Mouse (Mus musculus) kidney, adult 11 months (tissue): Measurements from ENCODE around the gene Tbc1d10a.
"Not testable (repeated sequence)": the region's sequence is repeated elsewhere in the genome, so short reads cannot be mapped to it uniquely, and the experiment has no call there.

Source experiments
- DNase-seq: peaks from one replicate; pipeline ENCODE4 v3.0.0; 2022

Gene Tbc1d10a

DNA sequence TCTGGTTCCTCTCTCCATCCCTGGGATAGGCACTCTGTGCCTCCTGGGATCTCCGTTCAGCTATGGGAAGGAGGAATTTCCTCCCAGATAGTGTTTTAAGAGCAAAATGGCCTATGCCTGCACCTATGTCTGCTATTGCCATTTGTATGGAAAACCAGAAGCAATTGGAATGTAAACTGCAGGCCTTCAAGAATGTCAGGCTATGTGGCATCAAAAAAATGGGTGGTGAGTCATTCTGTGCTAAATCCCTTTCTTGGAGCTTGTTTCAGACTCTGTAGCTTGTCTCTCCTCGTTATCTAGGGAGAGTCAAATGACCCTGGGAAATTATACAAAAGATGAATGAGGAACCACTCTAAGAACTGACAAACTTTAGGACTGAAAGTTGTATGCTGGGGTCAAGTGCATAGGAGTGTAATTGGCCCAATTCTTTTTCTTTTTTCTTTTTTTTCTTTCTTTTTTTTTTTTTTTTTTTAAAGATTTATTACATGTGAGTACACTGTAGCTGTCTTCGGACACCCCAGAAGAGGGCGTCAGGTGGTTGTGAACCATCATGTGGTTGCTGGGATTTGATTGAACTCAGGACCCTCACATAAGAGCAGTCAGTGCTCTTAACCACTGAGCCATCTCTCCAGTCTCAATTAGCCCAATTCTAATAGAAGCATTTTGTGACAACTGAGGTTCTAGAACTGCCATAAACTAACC is 2.2 kb upstream of the Tbc1d10a start:
- no peak for DNase-seq

DNA sequence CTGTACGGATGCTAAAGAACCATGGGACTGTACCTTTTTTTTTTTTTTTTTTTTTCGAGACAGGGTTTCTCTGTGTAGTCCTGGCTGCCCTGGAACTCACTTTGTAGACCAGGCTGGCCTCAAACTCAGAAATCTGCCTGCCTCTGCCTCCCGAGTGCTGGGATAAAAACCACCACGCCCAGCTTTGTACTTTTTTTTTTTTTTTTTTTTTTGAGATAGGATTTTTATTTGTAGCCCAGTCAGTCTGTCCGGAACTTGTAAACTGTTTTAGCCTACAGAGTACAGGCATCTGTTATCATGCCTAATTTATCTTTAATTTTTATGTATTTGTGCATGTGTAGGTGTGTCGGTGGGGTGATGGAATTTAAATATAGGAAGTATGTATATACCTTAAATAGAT is 1.1 kb upstream of the Tbc1d10a start:
- not testable (repeated sequence) for DNase-seq

DNA sequence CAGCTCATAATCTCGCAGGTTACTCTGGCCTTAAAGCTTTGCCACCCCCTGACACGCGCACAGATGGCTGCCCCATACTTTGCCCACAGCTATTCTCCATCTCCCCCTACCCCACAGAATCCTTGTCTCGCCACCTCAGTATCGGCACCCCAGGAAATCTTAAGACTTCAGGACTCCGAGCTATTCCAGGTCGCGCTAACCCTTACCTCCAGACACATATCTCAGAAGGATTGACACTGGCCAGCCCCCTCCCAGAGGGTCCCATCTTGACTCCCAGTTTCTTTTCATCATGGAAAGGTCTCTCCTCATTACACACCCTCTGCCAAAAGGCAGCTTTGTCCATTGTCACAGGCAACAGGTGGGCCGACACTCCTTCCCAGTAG is 720 bp downstream of the Tbc1d10a start:
- no peak for DNase-seq

DNA sequence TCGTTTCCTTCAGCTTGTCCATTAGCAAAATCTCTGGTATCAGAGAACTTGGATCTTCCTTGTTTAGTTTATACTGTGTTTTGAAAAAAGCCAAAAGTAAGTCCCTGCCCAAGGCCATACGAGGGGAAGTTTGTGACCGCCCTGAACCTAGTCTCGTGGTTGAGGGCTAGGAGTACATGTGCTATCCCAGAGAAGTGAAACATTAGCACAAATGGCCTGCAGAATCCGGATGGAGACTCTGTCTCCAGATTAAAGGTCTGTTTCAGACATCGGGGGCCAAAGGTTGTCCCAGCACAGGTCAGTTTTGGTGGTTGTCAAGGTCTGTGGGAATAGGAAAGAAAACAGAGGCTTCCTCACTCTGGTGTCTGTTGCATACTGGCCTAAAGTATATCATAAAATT is 2.6 kb downstream of the Tbc1d10a start:
- DNase-seq: peak; percentile 90

DNA sequence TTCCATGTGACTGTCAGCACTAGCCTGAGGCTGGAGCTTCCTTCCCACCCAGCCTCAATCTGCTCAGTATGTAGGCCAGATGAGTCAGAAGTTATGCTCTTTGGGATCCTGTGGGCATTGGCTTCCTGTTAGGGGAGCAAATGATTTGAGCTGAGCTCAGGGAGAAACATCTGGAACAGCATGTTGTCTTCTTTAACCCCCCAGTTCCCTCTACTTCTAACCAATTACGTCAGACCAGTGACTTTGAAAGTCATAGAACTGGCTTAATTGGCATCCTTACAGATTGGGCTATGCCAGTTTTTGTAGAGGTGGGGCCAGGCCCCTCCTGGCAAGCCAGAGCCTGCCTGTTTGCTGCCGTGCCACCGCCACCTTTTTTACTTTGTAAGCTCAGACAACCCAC is 4.1 kb downstream of the Tbc1d10a start:
- no peak for DNase-seq

- no peak for DNase-seq
Observed at GRCm38 (mm10) chr11:4192757-4193156, 6.2 kb downstream of the Tbc1d10a start.

DNA sequence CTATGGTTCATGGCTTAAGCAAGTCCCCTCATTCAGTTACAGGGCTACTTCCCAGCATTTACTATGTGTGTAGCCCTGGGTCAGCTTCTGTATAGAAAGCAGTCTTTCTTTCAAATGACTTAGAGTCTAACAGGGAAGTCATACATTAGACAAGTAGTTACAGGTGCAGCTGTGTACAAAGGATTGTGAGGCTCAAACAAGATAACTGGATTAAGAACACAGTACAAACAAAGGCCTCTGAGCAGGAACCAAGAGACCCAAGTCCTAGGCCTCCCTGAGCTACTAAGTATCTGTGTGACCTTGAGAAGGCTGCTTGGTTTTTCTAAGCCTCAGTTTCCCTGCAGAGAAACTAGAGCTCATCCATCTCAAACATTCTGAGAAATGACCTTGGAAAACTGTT is 6.8 kb downstream of the Tbc1d10a start:
- no peak for DNase-seq

- no peak for DNase-seq
Observed at GRCm38 (mm10) chr11:4195597-4196031, 9.0 kb downstream of the Tbc1d10a start.

- peak; percentile 89 for DNase-seq
Observed at GRCm38 (mm10) chr11:4196636-4197035, 10.0 kb downstream of the Tbc1d10a start.

DNA sequence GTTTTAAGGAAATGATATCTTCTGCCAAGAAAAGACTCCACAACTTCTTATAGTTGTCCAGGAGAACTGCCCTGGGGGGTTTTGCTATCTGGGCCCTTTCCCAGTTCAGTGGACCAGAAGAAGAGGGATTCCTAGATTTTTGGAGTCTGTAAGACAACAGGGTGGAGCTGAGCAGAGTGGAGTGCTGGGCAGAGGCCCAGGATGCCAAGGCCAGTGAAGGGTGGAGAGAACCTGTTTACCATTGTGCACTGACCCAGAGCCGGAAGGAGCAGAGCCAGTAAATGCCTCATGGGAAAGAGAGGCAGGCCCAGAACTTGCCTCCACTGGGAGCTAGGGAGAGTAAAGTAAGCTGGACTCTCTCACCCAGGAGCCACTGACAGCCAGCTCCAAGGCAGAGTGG is 11.1 kb downstream of the Tbc1d10a start:
- peak; percentile 95 for DNase-seq

DNA sequence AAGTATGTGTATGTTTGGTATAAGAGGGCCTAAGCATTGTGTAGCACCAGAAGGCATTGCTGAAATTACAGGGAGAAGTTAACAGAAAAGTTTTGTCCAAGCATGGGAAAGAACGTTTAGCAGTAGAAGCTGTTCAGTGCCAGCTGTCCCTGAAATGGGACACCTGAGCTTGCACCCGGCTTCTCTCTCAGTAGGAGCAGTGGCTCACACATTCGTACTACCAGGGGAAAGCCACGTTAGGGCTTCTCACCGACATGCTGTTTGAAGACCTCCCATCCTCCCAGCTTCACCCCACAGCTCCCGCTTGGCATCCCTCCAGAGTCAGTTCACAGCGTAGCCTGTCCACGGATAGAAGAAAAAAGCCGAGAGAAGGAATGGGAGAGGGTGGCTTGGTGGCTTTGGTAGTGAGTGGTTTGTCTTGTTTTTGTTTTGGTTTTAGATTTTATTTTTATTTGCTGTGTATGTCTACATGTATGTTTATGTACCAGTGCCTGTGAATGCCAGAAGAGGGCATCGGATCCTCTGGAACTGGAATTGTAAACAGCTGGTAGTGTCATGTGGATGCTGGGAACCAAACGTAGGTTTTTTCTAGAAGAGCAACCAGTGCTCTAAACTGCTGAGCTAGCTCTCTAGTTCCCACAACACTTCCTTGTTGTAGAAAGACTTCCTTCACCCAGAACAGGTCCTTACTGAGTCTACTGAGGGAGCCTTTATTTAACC is 15.6 kb downstream of the Tbc1d10a start:
- no peak for DNase-seq

DNA sequence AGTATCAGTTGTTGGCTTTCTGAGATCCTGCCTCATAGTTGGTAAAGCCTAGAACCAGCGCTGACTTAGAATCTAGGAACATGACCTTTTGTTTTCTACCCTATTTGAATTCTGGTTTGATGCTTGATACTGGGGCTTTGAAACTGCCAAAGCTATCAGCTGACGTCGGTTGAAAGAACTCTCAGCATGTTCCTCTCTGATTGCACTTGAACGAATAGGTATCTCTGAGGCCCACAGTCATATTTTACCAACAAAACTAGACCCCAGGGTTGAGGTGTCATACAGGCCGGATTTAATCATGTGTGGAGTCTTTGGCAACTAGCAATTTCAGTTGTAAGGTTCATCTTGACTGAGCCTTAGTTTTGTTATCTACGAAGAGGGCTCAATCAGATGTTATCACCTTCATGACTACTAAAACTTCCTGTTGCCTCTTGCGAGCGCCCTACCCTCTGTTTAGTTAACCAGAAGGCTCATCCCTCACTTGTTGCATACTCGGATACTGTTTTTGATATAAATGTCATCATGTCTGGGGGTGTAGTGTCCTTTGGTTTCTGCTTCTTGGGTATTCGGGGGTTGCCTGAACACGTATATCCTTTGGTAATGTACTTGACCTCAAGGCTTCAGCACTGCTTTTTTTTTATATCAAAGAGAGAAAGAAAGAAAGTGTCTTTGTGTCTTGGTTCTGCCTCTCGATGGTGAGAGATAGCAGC is 16.6 kb downstream of the Tbc1d10a start:
- DNase-seq: no peak

DNA sequence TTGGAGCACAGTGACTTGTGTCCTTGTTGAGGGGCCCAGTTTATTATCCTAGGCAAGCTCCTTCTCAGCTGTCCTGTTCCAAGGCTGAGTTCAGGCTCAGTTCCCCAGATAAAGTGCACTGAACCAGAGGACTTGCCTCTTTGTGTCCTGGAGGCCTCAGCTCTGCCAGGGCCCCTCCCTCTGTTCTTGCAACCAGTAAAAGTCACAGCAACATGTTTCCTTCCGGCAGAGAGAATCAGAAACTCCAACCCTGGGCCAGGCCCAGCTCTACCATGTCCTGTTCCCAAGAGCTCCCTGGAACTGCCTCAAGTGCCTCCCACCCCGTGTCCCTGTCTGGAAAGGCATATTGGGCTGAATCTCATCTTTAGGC is 17.1 kb downstream of the Tbc1d10a start:
- peak; percentile 78 for DNase-seq

DNA sequence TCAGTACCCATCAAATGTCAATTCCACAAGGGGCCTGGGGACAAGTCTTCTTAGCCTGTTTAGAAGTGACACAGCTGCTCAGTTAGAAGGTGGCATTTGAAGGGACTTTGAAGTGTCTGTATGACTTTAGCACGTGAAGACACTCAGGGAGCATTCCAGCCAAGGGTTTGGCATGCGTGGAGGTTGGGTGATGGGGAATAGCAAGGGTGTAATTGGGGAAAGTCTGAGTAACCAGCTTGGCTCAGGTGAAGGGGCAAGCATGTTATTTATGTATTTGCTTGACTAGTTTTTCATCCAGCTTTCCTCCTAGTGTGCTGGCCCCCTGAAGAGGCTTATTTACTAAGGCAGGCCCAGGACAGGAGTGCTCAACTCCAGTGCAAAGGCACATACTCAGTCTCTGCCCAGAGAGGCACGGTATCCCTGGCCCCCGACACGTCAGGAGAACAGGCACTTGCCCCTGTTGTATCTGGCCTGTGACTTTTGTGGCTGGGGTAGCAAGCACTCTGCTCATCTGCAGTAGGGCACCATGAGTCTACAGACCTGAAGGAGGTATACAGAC is 18.6 kb downstream of the Tbc1d10a start:
- DNase-seq: no peak

DNA sequence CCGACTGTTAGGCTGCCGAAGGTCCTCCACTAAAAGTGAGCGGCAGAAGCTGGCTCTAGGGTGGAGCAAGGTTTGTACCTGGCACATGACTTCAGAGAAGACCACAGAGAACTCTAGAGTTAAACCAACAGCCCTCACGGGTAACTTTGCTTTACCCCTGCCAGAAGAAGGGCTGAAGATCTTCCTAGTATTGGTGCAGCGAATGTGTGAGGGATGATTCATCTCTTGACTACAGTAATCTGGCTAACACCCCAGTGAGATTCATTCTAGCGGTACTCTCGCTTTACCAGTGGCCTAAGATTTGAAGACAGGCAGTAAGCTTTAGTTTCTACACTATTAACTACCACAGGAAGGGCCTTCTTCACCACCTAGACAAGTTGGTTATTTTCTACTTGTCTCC is 19.4 kb downstream of the Tbc1d10a start:
- DNase-seq: no peak

- no peak for DNase-seq
Observed at GRCm38 (mm10) chr11:4206563-4206962, 20.0 kb downstream of the Tbc1d10a start.

GRCm38 (mm10) chr11:4207655-4208054 is 21.1 kb downstream of the Tbc1d10a start:
- DNase-seq: no peak

DNA sequence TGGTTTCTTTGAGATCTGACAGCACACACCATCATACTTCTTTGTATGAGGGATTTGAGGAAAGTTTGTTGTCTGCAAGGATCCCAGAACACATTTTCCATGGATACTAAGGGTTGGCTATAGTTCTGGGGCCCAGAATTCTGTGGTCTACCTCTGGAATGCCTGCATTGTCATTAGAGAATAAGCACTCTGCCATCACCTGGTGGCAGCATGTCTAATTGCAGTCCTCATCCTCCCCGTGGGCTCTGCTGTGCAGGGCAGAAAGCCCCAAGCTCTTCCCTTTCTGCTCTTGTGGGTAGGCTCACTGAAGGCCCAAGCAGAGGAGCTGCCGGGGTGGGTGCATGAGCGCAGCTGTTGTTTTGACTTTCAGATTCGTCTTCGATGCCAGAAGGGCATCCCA is 23.0 kb downstream of the Tbc1d10a start:
- DNase-seq: no peak

GRCm38 (mm10) chr11:4210786-4211185 is 24.2 kb downstream of the Tbc1d10a start:
- no peak for DNase-seq

- no peak for DNase-seq
Observed at GRCm38 (mm10) chr11:4213107-4213506, 26.5 kb downstream of the Tbc1d10a start.

GRCm38 (mm10) chr11:4214572-4214971 is 28.0 kb downstream of the Tbc1d10a start:
- DNase-seq: no peak

DNA sequence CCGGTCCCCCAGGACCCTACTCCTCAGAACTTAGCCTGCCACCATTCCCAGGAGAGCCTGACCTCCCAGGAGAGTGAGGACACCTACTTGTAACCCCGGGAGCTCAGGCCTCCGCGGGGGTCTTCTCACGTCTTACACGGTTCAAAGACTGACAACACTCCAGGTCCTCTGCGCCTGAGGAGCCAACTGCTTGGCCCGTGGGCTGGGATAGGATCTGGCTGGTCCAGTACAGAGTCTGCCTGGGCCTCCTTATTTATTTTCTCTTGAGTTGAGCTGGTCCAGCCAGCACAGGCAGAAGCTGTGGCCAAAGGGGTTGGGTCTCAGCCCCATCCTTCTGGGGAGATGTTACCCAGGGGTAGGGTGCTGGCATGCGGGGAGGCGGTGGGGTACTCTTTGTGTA is 28.5 kb downstream of the Tbc1d10a start:
- DNase-seq: no peak

- DNase-seq: peak; percentile 66
Observed at GRCm38 (mm10) chr11:4216248-4217000, 29.8 kb downstream of the Tbc1d10a start.
